Mouse (Mus musculus) erythroblast, adult 5-6 weeks (primary cell): ENCODE measurements around the gene Wdr43. TPM values are rescaled to one million over a fixed set of nuclear protein-coding genes. Genes with fewer than 3 reads are reported as not detected.
"Not testable (repeated sequence)": the region's sequence is repeated elsewhere in the genome, so short reads cannot be mapped to it uniquely, and the experiment has no call there.

Experiments
- ATAC-seq: replicated peaks from 2 replicates; pipeline ENCODE4 v1.8.0; 2016; ENCODE audit warnings: moderate number of reproducible peaks, mild to moderate bottlenecking, moderate TSS enrichment, inconsistent platforms; ENCODE audit not compliant: poor library complexity, low FRiP score, severe bottlenecking
- total RNA-seq, 2 experiments: library from RNA; stranded (forward) in 1 of 2; stranded (reverse) in 1 of 2; fragments of 150-400 nt in 1 of 2; fragments of 200-764, 138-1000 nt in 1 of 2; gene quantifications; 2 replicates each; pipeline versions ENCODE4 v1.2.3 to v1.2.4; 2015 to 2017; ENCODE audit warnings: low replicate concordance in 2 of 2

The Wdr43 gene
- total RNA-seq (2015; ENCODE audit: low replicate concordance) (21.1 and 25.2 TPM in 2 replicates), total RNA-seq (2017; ENCODE audit: low replicate concordance) (37.4 and 48.2 TPM in 2 replicates)

DNA sequence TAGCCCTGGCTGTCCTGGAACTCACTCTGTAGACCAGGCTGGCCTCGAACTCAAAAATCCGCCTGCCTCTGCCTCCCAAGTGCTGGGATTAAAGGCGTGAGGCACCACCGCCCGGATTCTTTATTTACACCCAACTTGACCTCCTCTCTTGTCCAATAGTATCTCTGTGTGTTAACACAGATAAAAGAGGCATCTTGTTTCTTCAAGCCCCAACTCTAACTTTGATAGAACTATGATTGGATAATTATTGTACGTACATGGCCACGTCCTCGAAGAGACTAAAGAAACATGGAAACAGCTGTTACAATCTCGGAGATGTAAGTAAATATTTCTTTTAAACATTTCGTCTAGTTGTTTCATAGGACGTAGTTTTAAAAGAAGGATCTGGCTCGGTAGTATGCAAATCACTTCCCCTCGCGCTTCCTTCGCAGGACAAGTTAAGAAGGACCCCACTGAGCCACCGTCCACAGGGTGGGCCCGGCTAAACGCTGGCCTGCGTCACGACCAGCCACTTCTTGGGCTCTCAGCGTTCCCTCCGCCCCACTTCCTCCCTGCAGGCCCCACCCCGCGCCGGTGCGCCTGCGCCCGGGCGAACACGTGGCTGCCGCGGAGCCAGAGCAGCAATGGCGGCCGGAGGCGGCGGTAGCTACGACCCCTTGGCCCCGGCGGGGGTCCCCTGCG lies at the start of gene Wdr43:
Gene Wdr43 (plus strand): TSS at position 258 of the 681 bp plus-strand sequence.
- peak; percentile 96 for ATAC-seq

DNA sequence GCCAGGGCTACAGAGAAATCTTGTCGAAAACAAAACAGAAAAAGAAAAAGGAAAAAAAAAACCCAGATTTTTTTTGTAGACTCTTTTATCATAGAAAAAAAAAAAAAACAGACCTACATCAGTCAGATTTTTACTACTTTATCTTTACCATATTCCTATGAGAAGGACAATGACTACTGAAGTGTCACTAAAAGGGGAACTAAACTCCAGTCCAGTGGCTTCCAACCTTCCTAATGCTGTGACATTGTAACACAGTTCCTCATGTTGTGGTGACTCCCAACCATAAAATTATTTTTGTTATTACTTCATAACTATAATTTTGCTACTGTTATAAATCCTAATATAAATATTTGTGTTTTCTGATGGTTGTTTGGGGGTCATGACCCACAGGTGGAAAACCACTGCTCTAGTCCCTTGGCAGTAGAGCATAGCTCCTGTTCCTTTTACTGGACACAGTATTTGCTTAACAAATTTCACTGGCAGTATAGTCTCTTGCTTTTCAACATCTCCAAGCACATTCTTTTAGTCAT lies 36.5 kb upstream of the Wdr43 start:
- no peak for ATAC-seq

DNA sequence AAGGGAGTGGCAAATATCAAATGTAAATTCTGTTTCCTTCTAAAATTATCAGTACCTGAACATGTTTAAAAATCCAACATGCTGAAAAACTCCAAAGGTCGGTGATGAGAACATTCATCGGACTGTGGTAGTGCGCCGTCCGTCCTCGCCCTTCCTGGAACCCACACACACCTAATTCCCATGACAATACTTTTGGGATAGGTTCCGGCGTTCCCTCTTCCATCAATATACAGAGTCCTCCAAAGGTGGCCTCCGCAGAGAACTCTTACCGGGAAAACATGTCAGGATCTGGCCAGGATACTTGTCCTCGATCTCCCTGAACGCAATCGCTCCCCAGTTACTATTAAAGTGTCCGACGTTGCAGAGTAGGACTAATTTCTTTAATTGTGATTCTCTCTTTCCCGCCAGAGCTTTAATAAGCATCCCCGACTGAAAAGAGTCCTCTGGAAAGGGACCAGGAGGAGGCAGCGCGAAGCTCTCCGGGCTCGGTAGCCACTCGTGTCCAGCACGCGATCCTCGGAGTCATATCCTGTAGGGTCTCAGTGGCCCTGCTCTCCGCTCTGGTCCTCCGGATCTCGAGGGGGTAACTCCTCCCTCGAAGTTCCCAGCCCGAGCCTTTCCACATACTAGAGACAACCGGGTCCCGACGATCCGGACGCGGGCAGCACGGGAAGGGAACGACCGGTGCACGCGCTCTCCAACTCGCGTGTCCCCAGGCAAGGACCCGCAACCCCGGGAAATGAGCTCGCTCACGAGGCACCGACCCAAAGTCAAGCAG lies 17.6 kb upstream of the Wdr43 start:
- peak; percentile 78 for ATAC-seq

DNA sequence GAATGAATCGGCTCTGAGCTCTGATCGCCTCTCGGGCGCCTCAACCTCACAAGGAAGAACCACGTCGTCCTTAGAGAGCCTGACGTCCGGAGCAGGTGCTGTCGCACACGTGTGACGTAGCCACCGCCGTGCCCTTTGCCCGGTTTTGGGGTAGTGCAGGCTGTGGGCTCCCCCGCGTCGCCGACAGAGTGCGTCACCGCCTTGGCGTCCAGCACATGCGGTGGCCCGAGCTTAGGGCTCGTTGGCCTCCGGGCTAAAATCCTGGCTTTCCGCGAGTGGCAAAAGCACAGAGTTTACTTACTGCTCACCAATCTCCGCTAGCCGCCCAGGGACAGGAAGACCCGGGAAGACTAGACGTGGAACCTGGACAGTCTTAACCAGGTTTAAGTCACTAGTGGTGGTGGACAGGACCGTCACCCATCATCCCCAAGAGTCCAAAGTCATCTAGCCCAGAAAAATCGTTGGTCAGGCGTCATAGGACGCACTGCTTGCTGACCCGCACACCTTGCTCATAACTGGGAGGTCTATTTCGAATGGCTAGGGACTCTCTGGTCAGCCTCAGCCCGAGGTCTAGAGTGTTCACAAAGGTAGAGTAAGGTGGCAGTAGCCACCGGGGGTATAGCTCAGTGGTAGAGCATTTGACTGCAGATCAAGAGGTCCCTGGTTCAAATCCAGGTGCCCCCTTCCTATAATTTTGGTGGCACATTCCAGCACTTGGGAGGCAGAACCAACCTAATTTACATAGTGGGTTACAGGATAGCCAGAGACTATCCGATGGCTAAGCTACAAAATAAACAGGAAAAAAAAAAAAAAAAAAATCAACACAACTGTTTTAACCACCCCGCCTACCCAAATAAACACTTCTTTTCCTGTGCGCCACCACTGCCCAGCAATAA lies 16.8 kb upstream of the Wdr43 start:
- ATAC-seq, result peak; percentile 91

DNA sequence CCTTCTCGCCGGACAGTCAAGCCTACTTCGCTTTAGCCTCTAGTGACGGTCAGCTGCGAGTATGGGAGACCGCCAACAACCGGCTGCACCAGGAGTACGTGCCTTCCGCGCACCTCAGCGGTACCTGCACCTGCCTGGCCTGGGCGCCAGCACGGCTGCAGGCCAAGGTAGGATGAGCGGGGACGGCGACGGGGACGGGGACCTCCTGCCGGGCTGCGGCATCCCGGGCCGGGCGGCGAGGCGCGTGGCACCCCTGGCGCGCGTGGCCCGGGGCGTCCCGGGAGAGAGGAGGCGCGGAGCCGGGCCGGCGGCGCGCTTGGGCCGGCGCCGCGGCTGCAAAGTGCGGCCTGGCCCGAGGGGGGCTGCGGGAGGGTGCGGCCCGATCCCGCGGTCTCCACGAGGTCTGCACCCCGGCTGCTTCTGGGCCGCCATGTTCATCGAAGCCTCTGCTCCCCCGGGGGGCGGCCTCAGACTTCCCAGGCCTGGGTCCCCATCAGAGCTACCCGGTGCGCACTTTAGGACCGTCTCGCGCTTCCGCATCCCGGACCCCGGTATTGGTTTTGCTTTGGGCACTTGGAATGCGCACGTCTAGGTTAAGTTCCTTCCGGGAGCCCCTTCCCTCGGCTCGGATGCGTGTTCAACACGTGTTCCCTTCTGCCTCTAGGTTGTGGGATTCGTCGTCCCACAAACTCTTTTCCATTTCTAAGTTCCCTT lies 781 bp downstream of the Wdr43 start:
- peak; percentile 21 for ATAC-seq

DNA sequence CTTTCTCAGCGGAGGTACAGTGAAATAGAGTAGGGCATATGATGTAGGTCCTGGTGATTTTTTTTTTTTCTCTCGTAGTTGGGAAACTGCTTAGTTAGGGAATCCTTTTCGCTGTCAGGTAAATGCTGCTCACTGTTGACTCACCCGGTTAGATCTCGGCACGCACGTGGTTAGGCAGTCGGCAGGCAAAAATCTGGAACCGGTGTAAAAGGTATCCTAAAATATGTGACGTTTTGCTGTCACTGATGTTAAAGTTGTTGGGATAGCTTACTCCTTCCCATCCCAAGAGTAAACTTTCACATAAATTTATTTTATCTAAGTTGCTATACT lies 1.3 kb downstream of the Wdr43 start:
- peak; percentile 33; the same call in 1 of the 2 replicates for ATAC-seq

DNA sequence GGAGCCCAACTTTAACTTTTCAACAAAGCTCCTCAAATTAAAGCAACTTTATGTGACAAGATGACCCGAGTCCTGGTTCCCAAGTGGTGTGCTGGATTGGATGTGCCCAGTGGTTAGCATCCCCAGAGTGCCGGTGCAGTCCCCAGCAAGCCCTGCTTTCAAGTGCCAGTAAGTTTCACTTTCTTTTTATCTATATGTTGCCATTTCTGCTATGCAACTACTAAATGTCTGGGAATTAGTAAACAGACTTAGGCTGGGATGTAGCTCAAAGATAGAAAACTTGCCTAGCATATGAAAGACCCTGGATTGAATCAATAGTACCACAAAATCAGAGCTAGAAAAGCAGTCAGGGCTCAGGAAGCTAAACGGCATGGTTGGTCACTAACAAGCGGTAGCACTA lies 2.3 kb downstream of the Wdr43 start:
- ATAC-seq, result 0 out of 2 replicates have a peak, but pooled peaks have one; percentile 44

DNA sequence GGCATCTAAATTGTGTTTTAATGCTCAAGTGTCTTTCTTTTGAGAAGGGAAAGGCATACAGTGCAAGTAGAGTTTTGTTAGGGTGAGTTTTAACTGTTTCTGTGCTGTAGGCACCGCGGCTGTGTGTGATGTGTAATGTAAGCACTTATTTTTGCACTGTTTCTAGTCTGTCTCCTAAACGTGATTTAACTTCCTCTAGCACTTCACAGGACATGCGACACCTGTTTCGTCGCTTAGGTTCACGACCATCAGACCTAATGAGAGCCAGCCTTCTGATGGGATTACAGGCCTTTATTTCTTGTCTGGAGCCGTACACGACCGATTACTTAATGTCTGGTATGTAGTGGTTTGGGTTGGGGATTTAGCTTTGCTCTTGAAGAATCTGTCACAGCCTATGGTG lies 16.1 kb downstream of the Wdr43 start:
- ATAC-seq, result no peak

DNA sequence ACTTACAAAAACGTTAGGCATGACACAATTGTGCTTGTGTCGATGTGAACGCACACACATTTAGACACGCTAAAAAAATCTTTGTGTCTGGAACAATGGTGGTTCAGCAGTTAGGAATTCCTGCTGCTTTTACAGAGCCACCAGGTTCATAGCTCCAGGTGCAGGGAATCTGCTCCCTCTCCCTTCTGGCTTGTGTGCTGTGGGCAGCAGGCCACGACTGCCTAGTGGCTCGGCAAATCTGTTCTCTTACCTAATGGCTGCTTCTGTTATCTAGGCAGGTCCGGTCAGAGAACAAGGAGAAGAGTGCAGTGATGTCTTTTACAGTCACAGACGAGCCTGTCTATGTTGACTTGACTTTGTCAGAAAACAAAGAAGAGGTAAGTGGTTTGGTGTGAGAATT lies 17.7 kb downstream of the Wdr43 start:
- ATAC-seq, result no peak

DNA sequence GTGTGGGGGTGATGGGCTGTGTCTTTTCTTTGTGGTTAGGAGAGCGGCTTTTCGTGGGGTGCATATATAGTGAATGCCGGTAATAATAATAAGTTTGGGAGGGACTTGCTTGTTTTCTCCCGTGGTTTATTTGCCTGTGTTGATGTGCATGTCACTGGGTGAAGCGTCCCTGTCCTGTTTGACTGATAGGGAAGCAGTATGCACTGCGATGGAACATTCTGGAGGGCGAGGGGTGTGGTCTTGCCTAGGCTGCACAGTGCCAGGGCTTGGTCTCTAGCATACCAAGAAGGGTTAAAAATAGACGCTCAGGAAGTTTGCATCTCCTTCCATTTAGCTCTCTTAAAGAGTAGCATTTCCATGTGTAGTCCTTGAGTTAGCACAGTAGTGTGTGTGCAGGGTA lies 21.1 kb downstream of the Wdr43 start:
- no peak for ATAC-seq

DNA sequence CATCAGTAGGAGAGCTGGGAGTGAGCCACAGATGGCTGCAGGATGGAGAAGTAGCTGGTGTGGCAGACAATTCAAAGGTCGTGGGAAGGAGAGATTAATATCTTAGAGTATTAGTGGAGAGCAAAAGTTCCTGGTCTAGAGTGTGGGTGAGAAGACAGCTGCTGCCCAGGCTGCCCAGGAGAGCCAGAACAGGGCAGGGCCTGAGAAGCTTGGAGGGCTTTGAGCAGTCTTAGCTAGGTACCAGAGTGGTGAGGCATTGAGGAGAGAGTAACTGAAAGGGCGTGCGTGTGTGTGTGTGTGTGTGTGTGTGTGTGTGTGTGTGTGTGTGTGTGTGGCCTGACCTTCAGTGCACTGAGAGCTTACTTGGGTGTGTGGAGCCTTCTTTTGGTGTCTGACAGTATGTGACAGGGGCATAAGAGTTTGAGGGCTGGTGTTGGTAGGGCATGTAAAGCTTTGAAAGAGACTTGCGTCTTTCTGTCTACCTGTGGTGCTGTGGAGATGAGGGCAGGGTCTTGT lies 22.1 kb downstream of the Wdr43 start:
- ATAC-seq, result no peak

DNA sequence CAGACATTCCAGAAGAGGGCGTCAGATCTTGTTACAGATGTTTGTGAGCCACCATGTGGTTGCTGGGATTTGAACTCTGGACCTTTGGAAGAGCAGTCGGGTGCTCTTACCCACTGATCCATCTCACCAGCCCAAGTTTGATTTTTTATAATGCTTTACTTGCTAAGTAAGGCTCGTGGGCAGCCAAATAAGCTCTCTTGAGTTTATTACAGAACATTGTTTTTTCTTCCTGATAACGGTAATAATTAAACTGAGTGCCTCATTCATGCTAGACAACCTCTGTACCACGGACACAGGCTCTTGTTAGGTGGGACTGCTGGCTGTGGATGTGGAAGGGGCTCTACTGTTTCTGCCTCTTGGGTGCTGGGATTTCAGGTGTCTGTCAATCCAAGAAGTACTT lies 23.4 kb downstream of the Wdr43 start:
- not testable (repeated sequence) for ATAC-seq

DNA sequence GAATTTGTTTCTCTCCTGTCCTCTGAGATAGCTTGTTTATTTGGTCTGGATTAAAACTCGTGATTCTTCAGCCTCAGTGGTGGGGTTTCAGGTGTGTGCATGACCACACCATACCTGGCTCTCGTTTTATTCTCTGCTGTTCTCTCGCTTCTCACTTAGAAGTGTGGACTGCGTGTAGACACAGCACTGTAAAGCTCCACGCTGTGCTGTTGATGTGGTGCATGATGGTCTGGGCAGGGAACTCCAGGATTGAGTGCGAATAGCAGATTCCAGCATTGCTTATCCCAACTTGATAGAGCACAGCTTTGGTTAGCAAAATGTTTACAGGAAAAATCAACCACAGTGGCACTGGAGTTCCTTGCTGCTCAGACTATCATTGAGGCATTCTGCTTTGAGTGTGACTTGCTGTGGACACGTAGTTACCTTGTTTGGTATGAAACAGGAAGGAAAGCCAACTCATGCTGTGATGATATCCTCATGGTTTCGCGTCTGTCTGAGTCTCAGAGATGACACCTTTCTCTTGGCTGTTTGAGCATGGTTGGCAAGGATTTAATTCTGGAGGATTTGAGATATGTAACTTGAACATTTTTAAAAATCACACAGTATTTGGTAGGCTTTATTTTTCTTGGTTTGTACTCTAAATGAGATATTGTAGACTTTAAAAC lies 24.9 kb downstream of the Wdr43 start:
- ATAC-seq, result no peak

DNA sequence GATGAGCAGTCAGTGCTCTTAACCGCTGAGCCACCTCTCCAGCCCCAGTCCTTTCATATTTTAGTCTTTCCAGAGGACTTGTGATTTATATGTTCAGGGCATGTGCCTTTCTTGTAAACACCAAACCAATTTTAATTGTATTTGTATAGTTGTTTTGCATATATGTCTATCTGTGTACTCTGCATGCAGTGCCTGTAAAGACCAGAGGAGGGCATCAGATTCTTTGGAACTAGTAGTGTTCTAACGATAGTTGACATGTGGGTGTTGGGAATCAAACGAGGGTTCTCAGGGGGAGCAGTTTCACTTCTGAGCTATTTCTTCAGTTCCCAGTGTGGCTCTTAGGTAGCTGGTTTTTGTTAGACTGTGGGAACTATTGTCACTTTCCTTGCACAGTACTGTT lies 26.5 kb downstream of the Wdr43 start:
- ATAC-seq, result no peak

DNA sequence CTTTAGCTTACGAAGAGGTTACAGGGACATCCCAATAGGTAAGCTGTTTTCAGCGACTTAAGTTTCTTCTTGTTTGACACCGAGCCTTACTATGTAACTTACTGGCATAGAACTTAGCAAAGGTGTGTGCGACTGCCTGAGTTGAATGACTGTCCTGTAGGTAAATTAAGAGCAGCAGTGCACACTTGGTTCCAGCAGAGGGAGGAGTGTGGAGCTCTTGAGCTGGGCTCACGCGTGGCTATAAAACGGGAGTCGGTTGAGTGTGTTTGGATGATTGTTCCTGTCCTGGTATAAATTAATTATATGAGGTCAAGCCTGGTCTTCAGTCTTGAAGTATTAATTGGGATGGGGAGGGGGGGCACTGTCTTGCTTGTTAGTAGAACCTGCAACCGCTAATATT lies 34.3 kb downstream of the Wdr43 start:
- ATAC-seq, result no peak

DNA sequence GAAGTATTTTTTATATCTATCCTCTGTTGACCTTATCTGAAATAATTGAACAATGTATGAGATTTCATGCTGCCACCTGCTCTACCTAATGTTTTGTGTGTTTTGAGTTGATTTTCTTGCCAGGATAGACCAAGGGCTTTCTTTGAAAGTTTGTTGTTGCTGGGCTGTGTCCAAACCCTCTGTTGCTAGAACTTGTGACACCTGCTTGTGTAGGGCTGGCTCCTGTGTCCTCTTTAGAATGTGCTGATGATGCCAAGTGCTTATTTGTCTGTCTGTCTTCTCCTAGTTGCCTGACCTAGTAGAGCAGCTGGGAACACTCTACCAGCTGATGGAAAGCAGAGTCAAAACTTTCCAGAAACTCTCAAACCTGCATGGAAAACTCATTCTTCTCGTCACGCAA lies 36.8 kb downstream of the Wdr43 start:
- no peak for ATAC-seq

DNA sequence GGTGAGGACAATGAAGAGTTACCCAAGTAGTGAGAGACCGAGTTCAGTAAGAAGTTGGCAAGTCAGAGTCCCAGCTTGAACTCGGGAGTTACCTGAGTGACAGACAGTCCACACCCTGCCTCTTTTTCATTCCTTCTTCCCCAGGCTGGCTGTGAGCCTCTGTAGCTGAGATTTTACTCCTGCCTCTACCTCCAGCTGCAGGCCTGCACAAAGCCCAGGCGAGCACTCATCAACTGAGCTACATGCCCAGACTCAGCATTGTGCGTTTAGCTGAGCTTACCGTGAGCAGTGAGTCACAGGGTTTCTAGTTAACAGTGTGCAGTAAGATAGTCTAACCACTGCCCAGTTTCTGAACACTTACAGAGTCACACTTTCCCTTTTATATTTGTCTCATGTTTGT lies 37.2 kb downstream of the Wdr43 start:
- no peak for ATAC-seq

DNA sequence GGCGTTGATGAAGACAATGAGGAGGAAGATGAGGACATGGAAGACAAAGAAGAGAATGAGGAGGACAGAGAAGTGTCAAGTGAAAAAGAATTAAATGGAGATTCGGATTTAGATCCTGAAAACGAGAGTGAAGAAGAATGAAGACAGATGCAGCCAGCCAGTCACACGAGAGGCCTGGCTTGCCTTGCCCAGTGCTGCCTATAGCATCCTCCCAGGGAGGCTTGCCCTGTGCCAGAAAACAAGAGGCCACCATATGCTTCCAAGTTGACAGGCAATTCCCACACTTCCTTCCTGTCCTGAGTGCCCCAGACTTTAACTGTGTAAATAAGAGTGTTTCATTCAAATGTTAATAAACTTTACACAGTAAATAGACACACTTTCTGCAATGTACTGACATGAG lies 41.8 kb downstream of the Wdr43 start:
- no peak for ATAC-seq

DNA sequence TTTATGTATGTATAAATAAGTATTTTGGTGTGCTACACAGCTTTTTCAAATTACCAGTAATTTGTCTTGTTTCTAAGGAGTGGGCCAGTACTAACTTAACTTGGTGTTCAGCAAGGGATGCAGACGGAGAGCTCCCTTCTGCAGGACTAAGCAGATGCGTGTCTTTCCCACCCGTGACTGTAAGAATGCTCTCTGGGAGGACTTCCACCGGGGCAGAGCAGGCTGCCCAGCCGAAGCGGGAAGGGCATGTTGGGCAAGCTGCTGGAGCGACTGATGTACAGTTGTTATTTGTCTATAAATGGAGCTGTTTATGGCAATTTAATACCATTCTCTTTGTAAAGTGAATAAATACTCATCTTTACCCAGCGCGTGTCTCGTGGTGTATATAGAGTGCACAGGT lies 43.0 kb downstream of the Wdr43 start:
- ATAC-seq, result no peak
